Comparison of ENCODE assay signal across 8 mouse cellular contexts in the genomic region with DNA sequence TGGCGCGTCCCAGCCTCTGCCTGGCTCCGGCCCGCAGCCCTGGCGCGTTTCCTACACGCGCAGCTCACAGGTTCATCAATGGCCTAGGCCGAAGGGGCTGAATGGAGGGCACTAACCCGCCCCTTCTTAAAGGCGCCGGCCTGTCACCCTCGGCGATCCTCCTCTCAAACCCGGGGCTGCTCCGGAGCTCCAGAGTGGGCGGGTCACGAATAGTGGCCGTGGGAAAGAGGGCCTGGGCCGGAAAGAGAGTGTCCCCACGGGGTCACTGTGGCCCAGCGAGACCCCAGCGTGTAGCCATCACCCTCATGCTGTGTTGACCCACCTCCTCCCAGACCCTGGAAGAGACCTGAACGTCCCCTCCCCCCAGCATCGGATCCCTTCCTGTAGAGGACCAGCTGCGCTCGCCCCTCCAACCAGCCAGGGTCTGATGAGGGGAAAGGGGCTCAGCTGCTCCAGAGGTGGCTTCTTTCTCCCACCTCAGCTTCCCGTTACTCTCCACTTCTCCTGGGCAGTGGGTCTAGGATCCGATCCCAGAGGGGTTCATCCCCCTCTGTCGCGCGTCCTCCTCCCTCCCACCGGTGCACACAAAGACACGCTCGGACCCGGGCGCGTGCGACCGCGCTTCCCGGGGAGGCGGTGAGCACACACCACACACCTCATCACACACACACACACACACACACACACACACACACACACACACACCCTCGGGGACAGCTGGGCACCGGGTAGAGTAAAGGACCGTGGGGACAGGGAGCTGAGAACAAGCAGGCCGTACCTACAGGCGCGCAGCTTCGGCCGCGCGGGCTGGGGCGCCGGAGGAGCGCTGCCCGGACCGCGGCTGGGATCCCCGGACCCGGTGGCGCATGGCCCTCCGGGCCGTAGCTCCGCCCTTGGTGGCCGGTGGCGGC. TPM values are rescaled to one million over a fixed set of nuclear protein-coding genes. Genes with fewer than 3 reads are reported as not detected.
DNase-seq lines count a peak whose midpoint lies in the region; ATAC-seq and TF ChIP-seq lines count a peak whose summit lies in the region.

No protein-coding gene starts in this region.

- peak overlapping the region; percentile 97 for H3K4me2 ChIP-seq in limb, embryonic 13.5 days (replicated peaks)
- peak overlapping the region; percentile 80 for H3K4me2 ChIP-seq in neural tube, embryonic 13.5 days

- peak overlapping the region; percentile 51; the same call in 1 of the 2 replicates for H3K27ac ChIP-seq in layer of hippocampus, adult 2 months
- peak overlapping the region; percentile 34; the same call in 1 of the 2 replicates for H3K27ac ChIP-seq in limb, embryonic 13.5 days
- peak overlapping the region; percentile 91 for H3K27ac ChIP-seq in neural tube, embryonic 13.5 days (replicated peaks)

- under 1% methylated on average over 48 of the region's 67 CpGs for WGBS in limb, embryonic 13.5 days
- WGBS in neural tube, embryonic 13.5 days = under 1% methylated on average over 57 of the region's 67 CpGs

- no peak for DNase-seq in layer of hippocampus, adult 2 months (ENCODE audit: low spot score in 2 of 2)
- DNase-seq in layer of hippocampus, adult 18-20 months (ENCODE audit: low spot score in 2 of 2) = no peak
- peak; percentile 22 for DNase-seq in NIH3T3 (ENCODE audit: low read depth)
- DNase-seq in embryo, embryonic 11 days = peak; percentile 72
- DNase-seq in heart, postnatal 4 days = peak; percentile 22
- DNase-seq in gastrocnemius, postnatal 4 days (ENCODE audit: low spot score in 2 of 2) = no peak

- peak overlapping the region; percentile 68 for H3K4me3 ChIP-seq in layer of hippocampus, adult 2 months
- H3K4me3 ChIP-seq in limb, embryonic 13.5 days = peak overlapping the region; percentile 84
- peak overlapping the region; percentile 90 for H3K4me3 ChIP-seq in neural tube, embryonic 13.5 days

- peak; percentile 49 for ATAC-seq in limb, embryonic 13.5 days (ENCODE audit: low FRiP score, low read depth)
- ATAC-seq in neural tube, embryonic 13.5 days (ENCODE audit: low read depth) = peak; percentile 60

- peak overlapping the region; percentile 78 for H3K9ac ChIP-seq in limb, embryonic 13.5 days
- peak overlapping the region; percentile 95 for H3K9ac ChIP-seq in neural tube, embryonic 13.5 days

- H3K9me3 ChIP-seq in limb, embryonic 13.5 days = no peaks in the 10 kb centered on the region
- H3K9me3 ChIP-seq in neural tube, embryonic 13.5 days = no peaks in the 10 kb centered on the region

- H3K27me3 ChIP-seq in limb, embryonic 13.5 days = no peaks in the 10 kb centered on the region
- H3K27me3 ChIP-seq in neural tube, embryonic 13.5 days = no peaks in the 10 kb centered on the region

- H3K4me1 ChIP-seq in limb, embryonic 13.5 days = peaks cover 23% of the 10 kb centered on the region; the same call in 1 of the 2 replicates
- H3K4me1 ChIP-seq in neural tube, embryonic 13.5 days (replicated peaks) = peaks cover 55% of the 10 kb centered on the region

- TF ChIP-seq CTCF in layer of hippocampus, adult 2 months (conservative IDR thresholded peaks at IDR 0.05) = no peak

- H3K36me3 ChIP-seq in limb, embryonic 13.5 days = 0 out of 2 replicates have a peak, but pooled peaks cover 3% of the 10 kb centered on the region
- no peaks in the 10 kb centered on the region for H3K36me3 ChIP-seq in neural tube, embryonic 13.5 days

RNA-seq across cellular contexts. Expression of a gene that starts 2.2 kb away (rescaled TPM):
- total RNA-seq in layer of hippocampus, adult 2 months (2021) = 1 to 10 TPM; 4.5 to 4.6 TPM
- total RNA-seq in layer of hippocampus, adult 18-20 months (2021) = 1 to 10 TPM; 6.5 to 7.7 TPM
- total RNA-seq in heart, postnatal 4 days (2021) = 1 to 10 TPM; 2.3 to 2.5 TPM
- 9.6 and 10.8 TPM in 2 replicates for polyA plus RNA-seq in limb, embryonic 13.5 days (2015; fragmentation: Nextera tagmentation; extraction: Ambion mirVana)
- polyA plus RNA-seq in neural tube, embryonic 13.5 days (2015; fragmentation: Nextera tagmentation; extraction: Ambion mirVana) = 24.9 and 26.4 TPM in 2 replicates
- 10 to 100 TPM; 19.5 to 19.6 TPM for total RNA-seq in gastrocnemius, postnatal 4 days (2021)

RNA-seq across cellular contexts. Expression of a gene that starts 45.3 kb away (rescaled TPM):
- 10 to 100 TPM; 31.8 to 35.6 TPM for total RNA-seq in layer of hippocampus, adult 2 months (2021)
- total RNA-seq in layer of hippocampus, adult 18-20 months (2021) = 10 to 100 TPM; 38.4 to 45.9 TPM
- 10 to 100 TPM; 27.9 to 32.6 TPM for total RNA-seq in heart, postnatal 4 days (2021)
- polyA plus RNA-seq in limb, embryonic 13.5 days (2015; fragmentation: Nextera tagmentation; extraction: Ambion mirVana) = 55.3 and 60.1 TPM in 2 replicates
- polyA plus RNA-seq in neural tube, embryonic 13.5 days (2015; fragmentation: Nextera tagmentation; extraction: Ambion mirVana) = 58.8 and 69.0 TPM in 2 replicates
- total RNA-seq in gastrocnemius, postnatal 4 days (2021) = 10 to 100 TPM; 35.3 to 38.3 TPM

Comparison
In these comparisons a context has a peak if more than half of its experiments do, and no peak if none do; other contexts are left out.
1. DNase-seq: peak in NIH3T3 (single experiment), embryo, embryonic 11 days (single experiment) and heart, postnatal 4 days (single experiment); none in layer of hippocampus, adult 2 months (0 of 2), layer of hippocampus, adult 18-20 months (0 of 2) and gastrocnemius, postnatal 4 days (0 of 2).
2. H3K27ac ChIP-seq: peak in every context shown above with its lines; median percentile 91 in neural tube, embryonic 13.5 days; 51 in layer of hippocampus, adult 2 months; 34 in limb, embryonic 13.5 days.
3. Peak in every context shown above with its lines, with median percentiles within 50 percentile points of each other: H3K4me3 ChIP-seq.